Mouse (Mus musculus) olfactory bulb, adult 2 months (tissue): ENCODE results near the gene Taf13. TPM values are rescaled to one million over a fixed set of nuclear protein-coding genes. Genes with fewer than 3 reads are reported as not detected.
"Not testable (repeated sequence)": the region's sequence is repeated elsewhere in the genome, so short reads cannot be mapped to it uniquely, and the experiment has no call there.

Experiments
- H3K27ac ChIP-seq: fragments of 200-500 bp; 2 replicates; pipeline ENCODE4 v1.5.1; 2012; ENCODE audit warnings: low read depth, low read length; ENCODE audit not compliant: insufficient read depth
- H3K4me1 ChIP-seq: fragments of 200-500 bp; 2 replicates; pipeline ENCODE4 v1.6.1; 2012; ENCODE audit warnings: low read length; ENCODE audit not compliant: control insufficient read depth, insufficient read depth
- H3K4me3 ChIP-seq: fragments of 200-500 bp; 2 replicates; pipeline ENCODE4 v1.5.1; 2012; ENCODE audit warnings: mild to moderate bottlenecking, low read depth, low read length, moderate library complexity; ENCODE audit not compliant: insufficient read depth
- CTCF ChIP-seq: fragments of 200-500 bp; IDR thresholded peaks from 2 replicates; pipeline ENCODE4 v1.5.1; 2012; ENCODE audit warnings: low read depth, mild to moderate bottlenecking, low read length, moderate library complexity; ENCODE audit not compliant: insufficient read depth
- POLR2A ChIP-seq: fragments of 200-500 bp; IDR thresholded peaks from 2 replicates; pipeline ENCODE4 v1.6.1; 2012; ENCODE audit warnings: mild to moderate bottlenecking, low read depth, low read length, moderate library complexity; ENCODE audit not compliant: insufficient read depth
- WGBS: fragments of 180-500 bp; shearing (Covaris S2); methylation state at CpG from one replicate; pipeline ENCODE4 v1.1.7; 2018; 5-methylcytosine and 5-hydroxymethylcytosine counted together
- polyA plus RNA-seq: library from polyadenylated mRNA; stranded (reverse); fragments of >200 nt; gene quantifications from 2 replicates; pipeline ENCODE4 v1.2.4, GENCODE M21; 2012; ENCODE audit warnings: low replicate concordance; ENCODE audit not compliant: missing spikeins, insufficient read depth, insufficient read length

The Taf13 gene
- polyA plus RNA-seq, 1 experiment: not detected

- Histone ChIP-seq H3K4me1 (peaks cover 2% of the 10 kb centered on the region; the same call in 1 of the 2 replicates), H3K4me3 (no peak overlapping the region), H3K27ac (peak overlapping the region; percentile 55; the same call in 1 of the 2 replicates)
- no peak for TF ChIP-seq POLR2A
- no peak for TF ChIP-seq CTCF
- 33% methylated on average over 15 of the region's 15 CpGs for WGBS
Measured at GRCm38 (mm10) chr3:108567990-108568877, 3.3 kb upstream of the Taf13 start.

GRCm38 (mm10) chr3:108569636-108570035, 1.9 kb upstream of the Taf13 start:
- WGBS: 68% methylated on average over 3 of the region's 3 CpGs
- H3K4me3 ChIP-seq, H3K27ac ChIP-seq, H3K4me1 ChIP-seq: not testable (repeated sequence)

- Histone ChIP-seq H3K4me3 (no peak overlapping the region), H3K4me1 (peaks cover 2% of the 10 kb centered on the region; the same call in 1 of the 2 replicates), H3K27ac (no peak overlapping the region)
- TF ChIP-seq POLR2A (no peak), CTCF (no peak)
- 88% methylated on average over 14 of the region's 14 CpGs for WGBS
Measured at GRCm38 (mm10) chr3:108570813-108571212, 685 bp upstream of the Taf13 start.

- no peak overlapping the region for H3K27ac ChIP-seq
- peaks cover 2% of the 10 kb centered on the region; the same call in 1 of the 2 replicates for H3K4me1 ChIP-seq
- WGBS: 35% methylated on average over 18 of the region's 18 CpGs
- H3K4me3 ChIP-seq: peak overlapping the region; percentile 89; the same call in 1 of the 2 replicates
- TF ChIP-seq CTCF (no peak), POLR2A (no peak)
Measured at GRCm38 (mm10) chr3:108572309-108573010, 962 bp downstream of the Taf13 start.

GRCm38 (mm10) chr3:108574018-108574417, 2.5 kb downstream of the Taf13 start:
- Histone ChIP-seq H3K4me3 (no peak overlapping the region), H3K4me1 (peaks cover 2% of the 10 kb centered on the region; the same call in 1 of the 2 replicates)
- WGBS: 92% methylated on average over 5 of the region's 5 CpGs

GRCm38 (mm10) chr3:108584580-108584979, 13.1 kb downstream of the Taf13 start:
- WGBS: 68% methylated on average over 4 of the region's 4 CpGs
- Histone ChIP-seq H3K27ac (no peak overlapping the region), H3K4me1 (no peaks in the 10 kb centered on the region), H3K4me3 (no peak overlapping the region)
- TF ChIP-seq POLR2A (no peak), CTCF (no peak)

More at GRCm38 (mm10) chr3:108574018-108574417, 2.5 kb downstream of the Taf13 start:
- H3K27ac ChIP-seq: no peak overlapping the region
- TF ChIP-seq CTCF (no peak), POLR2A (no peak)

- Histone ChIP-seq H3K4me3 (no peak overlapping the region), H3K4me1 (no peaks in the 10 kb centered on the region), H3K27ac (no peak overlapping the region)
- TF ChIP-seq CTCF (no peak), POLR2A (no peak)
- WGBS: 42% methylated on average over 2 of the region's 2 CpGs
Measured at GRCm38 (mm10) chr3:108588446-108588845, 16.9 kb downstream of the Taf13 start.

- 5% methylated on average over 40 of the region's 44 CpGs for WGBS
- peak within 1 kb of the TSS; percentile 92 for H3K4me3 ChIP-seq
Measured at GRCm38 (mm10) chr3:108590786-108591529, 19.5 kb downstream of the Taf13 start, which contains the start of gene Wdr47. TSS of gene Wdr47 (plus strand) at chr3:108591279.

More at GRCm38 (mm10) chr3:108590786-108591529, 19.5 kb downstream of the Taf13 start, which contains the start of gene Wdr47:
- H3K27ac ChIP-seq: peak within 1 kb of the TSS; percentile 84
- TF ChIP-seq POLR2A (peak; percentile 88), CTCF (no peak)
- H3K4me1 ChIP-seq: no peaks in the 10 kb centered on the region
